Mouse (Mus musculus) bone marrow, adult 2 months (tissue): ENCODE measurements around the gene Cwh43. TPM values are rescaled to one million over a fixed set of nuclear protein-coding genes. Genes with fewer than 3 reads are reported as not detected.

ENCODE experiments used
- H3K27ac ChIP-seq: fragments of 200-500 bp; 2 replicates; pipeline ENCODE4 v1.5.1; 2012; ENCODE audit warnings: low read depth, mild to moderate bottlenecking, control low read depth, inconsistent platforms, low read length; ENCODE audit not compliant: control insufficient read depth, poor library complexity, insufficient read depth
- H3K4me1 ChIP-seq: fragments of 200-500 bp; 2 replicates; pipeline ENCODE4 v1.6.1; 2011; ENCODE audit warnings: low read length; ENCODE audit not compliant: control insufficient read depth, insufficient read depth
- H3K4me3 ChIP-seq: fragments of 200-500 bp; replicated peaks from 2 replicates; pipeline ENCODE3; 2011; ENCODE audit warnings: mild to moderate bottlenecking, low read depth, low read length, control low read depth; ENCODE audit not compliant: control insufficient read depth
- CTCF ChIP-seq: fragments of 200-500 bp; IDR thresholded peaks from 2 replicates; pipeline ENCODE4 v1.5.1; 2011; ENCODE audit warnings: low read length, control low read depth; ENCODE audit not compliant: control insufficient read depth, insufficient read depth
- POLR2A ChIP-seq: fragments of 200-500 bp; IDR thresholded peaks from 2 replicates; pipeline ENCODE4 v1.6.1; 2011; ENCODE audit warnings: low read depth, mild to moderate bottlenecking, control low read depth, low read length, borderline replicate concordance; ENCODE audit not compliant: control insufficient read depth
- WGBS: fragments of 180-500 bp; shearing (Covaris S2); methylation state at CpG from one replicate; pipeline ENCODE4 v1.1.7; 2018; 5-methylcytosine and 5-hydroxymethylcytosine counted together
- polyA plus RNA-seq: library from polyadenylated mRNA; stranded (reverse); fragments of >200 nt; gene quantifications from 2 replicates; pipeline ENCODE4 v1.2.4, GENCODE M21; 2011; ENCODE audit warnings: low replicate concordance; ENCODE audit not compliant: missing spikeins, insufficient read depth, insufficient read length

The Cwh43 gene
- polyA plus RNA-seq, 1 experiment = not detected

DNA sequence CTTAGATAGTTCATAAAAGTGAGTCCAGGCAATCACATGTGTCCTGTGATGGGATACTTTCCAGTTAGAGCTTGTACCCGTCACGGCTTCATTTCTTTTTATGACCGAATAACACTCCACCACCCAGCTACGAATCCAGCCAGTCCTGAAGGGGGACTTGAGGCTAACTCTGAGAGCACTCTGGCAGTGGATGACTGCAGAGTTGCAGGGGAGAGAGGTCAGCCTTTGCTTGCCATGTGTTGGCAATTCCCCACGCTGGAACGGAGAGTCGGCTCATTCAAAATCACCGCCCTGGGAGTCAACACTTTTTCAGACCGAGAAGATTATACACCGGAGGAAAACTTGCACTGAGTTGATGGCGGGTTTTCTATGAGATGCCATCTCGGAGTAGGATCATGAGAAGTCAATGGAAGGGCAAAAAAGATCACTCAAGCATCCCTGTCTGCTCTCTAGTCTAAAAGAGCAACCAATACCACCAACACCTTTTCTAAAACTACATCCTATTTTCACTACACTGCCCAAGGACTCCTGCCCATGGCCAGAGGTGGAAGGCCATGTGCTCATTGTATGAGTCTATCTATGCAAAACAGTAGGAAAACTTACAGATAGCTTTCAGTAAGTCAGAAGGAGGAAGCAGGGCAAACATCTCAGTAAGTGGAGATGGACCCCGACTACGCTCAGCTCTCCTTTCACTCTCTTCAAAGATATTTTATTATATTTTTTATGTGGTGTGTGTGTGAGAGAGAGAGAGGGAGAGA is 2.4 kb upstream of the Cwh43 start:
- no peak overlapping the region for H3K27ac ChIP-seq
- TF ChIP-seq POLR2A = no peak
- no peak for TF ChIP-seq CTCF
- H3K4me1 ChIP-seq = no peaks in the 10 kb centered on the region
- WGBS = 87% methylated on average over 14 of the region's 14 CpGs
- H3K4me3 ChIP-seq = no peak overlapping the region

DNA sequence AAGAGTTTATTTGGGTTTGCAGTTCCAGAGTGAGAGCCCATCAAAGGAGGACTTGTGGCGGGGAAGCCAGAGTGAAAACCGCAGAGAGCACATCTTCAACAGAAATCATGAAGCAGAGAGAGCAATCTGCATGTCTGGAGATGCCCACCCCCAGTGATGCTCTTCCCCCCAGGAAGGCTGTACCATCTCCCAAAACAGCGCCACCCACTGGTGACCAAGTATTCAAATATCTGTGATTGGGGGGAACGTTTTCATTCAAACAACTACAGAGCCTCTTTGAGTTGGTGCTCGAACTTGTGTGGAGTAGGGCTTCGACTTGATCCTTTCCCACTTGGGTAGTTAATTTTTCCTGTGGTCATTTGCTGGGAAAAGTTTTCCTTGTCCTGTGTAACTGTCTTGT is 1.1 kb upstream of the Cwh43 start:
- Histone ChIP-seq H3K4me1 (no peaks in the 10 kb centered on the region), H3K27ac (no peak overlapping the region), H3K4me3 (no peak overlapping the region)
- no peak for TF ChIP-seq CTCF
- no peak for TF ChIP-seq POLR2A
- 70% methylated on average over 6 of the region's 6 CpGs for WGBS

GRCm38 (mm10) chr5:73406861-73407260 is 986 bp downstream of the Cwh43 start:
- no peak for TF ChIP-seq CTCF
- TF ChIP-seq POLR2A = no peak
- Histone ChIP-seq H3K4me1 (no peaks in the 10 kb centered on the region), H3K4me3 (no peak overlapping the region), H3K27ac (no peak overlapping the region)
- WGBS = 27% methylated on average over 6 of the region's 6 CpGs

GRCm38 (mm10) chr5:73409970-73410369 is 4.1 kb downstream of the Cwh43 start:
- 74% methylated on average over 5 of the region's 5 CpGs for WGBS
- H3K4me3 ChIP-seq = no peak overlapping the region
- no peaks in the 10 kb centered on the region for H3K4me1 ChIP-seq
- H3K27ac ChIP-seq = no peak overlapping the region
- TF ChIP-seq POLR2A (no peak), CTCF (no peak)

DNA sequence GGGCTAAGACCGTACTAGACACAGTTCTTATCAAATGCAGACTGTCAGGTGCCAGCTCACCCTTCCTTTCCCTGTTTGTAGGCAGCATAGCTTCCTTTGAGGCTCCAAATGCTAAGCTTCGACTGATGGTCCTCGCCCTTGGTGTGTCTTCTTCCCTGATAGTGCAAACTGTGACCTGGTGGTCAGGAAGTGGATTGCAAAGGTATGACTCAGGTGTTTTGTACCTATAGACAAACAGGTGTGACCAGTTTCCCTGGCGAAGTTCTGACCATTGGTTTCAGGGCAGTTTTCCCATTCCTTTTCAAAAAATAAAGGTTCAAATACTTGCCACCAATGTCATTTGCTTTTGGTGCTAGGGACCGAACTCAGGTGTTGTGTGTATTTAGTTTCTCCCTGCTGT is 5.9 kb downstream of the Cwh43 start:
- no peak overlapping the region for H3K4me3 ChIP-seq
- 54% methylated on average over 5 of the region's 5 CpGs for WGBS
- no peaks in the 10 kb centered on the region for H3K4me1 ChIP-seq
- no peak overlapping the region for H3K27ac ChIP-seq
- TF ChIP-seq POLR2A (no peak), CTCF (no peak)

DNA sequence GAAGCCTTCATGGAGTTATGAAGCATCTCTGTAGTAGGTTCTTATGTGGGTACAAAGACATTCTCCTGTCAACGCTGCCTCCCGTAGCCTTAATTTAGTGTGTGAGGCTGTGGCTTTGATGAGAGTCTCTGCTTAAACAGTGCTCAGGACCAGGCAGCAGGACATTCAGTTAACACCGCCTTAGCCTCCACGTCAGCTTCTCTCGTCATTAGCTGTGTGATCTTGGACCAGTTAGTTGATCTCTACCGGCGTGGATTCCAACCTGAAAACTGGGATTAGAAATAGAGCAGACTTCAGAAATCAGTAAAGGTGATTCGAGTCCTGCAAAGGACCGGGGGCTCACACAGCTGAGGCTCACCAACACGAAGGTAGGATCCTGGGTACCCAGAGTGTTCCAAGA is 8.3 kb downstream of the Cwh43 start:
- no peak overlapping the region for H3K27ac ChIP-seq
- no peak overlapping the region for H3K4me3 ChIP-seq
- H3K4me1 ChIP-seq = no peaks in the 10 kb centered on the region
- WGBS = 86% methylated on average over 10 of the region's 10 CpGs
- TF ChIP-seq CTCF = no peak
- TF ChIP-seq POLR2A = no peak

- H3K4me1 ChIP-seq = no peaks in the 10 kb centered on the region
- H3K4me3 ChIP-seq = no peak overlapping the region
- TF ChIP-seq CTCF (no peak), POLR2A (no peak)
- WGBS = 58% methylated on average over 11 of the region's 11 CpGs
- H3K27ac ChIP-seq = no peak overlapping the region
Measured at GRCm38 (mm10) chr5:73419045-73419695, 13.3 kb downstream of the Cwh43 start.

DNA sequence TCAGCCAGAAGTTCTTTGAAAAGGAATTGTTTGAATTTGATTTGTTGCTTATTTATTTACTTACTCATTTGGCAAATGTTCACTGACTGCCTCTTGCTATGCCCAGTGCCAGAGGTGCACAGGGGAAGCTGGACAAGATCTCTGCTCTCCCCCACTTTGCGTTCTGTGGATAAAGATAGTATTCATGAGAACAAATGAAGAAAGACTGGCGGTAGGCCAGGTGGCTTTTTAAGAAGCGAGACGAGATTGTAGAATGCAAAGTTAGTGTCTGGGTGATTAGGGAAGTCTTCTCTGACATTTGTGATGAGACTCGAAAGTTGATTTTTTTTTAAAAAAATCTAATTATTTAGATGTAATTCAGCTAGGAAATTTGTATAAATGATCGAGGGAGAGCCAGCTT is 20.9 kb downstream of the Cwh43 start:
- Histone ChIP-seq H3K4me3 (no peak overlapping the region), H3K27ac (no peak overlapping the region), H3K4me1 (no peaks in the 10 kb centered on the region)
- 69% methylated on average over 6 of the region's 6 CpGs for WGBS
- no peak for TF ChIP-seq CTCF
- TF ChIP-seq POLR2A = no peak
